Mouse (Mus musculus): ENCODE data around the gene Bloc1s4. TPM values are rescaled to one million over a fixed set of nuclear protein-coding genes. Genes with fewer than 3 reads are reported as not detected.

Gene Bloc1s4
- total and polyA plus RNA-seq, 3 experiments = 20.9 to 23.3 (median 21.2) TPM

DNA sequence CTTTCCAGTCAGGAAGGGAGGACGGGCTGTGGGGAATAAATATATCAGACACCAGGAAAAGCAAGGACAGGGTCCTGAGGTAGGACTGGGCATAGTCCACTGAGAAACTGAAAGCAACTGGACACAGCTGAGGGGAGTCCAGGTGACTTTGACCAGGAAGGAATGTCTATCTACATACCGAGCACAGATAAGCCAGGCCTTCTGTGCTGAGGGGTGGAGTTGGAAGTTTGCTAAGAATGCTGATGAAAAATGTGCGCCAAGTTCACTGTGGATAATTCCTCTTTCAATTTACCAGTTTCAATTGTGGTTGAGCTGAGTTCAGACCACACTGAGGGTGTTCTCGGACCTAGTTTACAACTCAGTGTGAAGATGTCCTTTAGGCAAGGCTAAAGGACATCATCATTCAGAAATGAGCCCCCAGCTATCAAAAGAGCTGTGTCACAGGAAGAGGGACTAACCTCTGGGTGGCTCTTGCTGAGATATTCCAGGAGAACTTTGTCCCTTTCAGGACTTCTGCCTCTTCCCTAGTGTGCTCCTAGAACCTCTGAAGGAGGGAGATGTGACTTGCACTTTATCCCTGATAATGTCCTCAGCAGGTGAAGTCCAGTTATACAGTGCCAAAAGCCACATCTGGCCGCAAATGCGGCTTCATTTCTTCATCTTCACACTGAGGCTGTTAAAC lies 47.4 kb downstream of the Bloc1s4 start:
- H3K27ac ChIP-seq (ENCODE audit: insufficient read depth, low read depth) = no peak overlapping the region
- peaks cover 6 to 59% of the 10 kb centered on the region in 2 experiments for H3K4me1 ChIP-seq (ENCODE audit: control insufficient read depth in 1 of 2, insufficient read depth in 2 of 2)
- H3K36me3 ChIP-seq (replicated peaks in 1 of 2; ENCODE audit: control insufficient read depth in 1 of 2, insufficient read depth in 1 of 2, low read length in 1 of 2) = peaks cover 0 to 2% of the 10 kb centered on the region in 2 experiments
- no peak overlapping the region for H3K9ac ChIP-seq (ENCODE audit: insufficient read depth, low read depth)
- in situ Hi-C loops (cut with MboI; ENCODE audit: low pct_ligation_motif_present, low pct_unique_long_range_greater_than_20kb, low sequenced_read_pairs) (no loop called here), dilution Hi-C loops (cut with MboI; ENCODE audit: extremely low pct_ligation_motif_present, extremely low pct_unique_long_range_greater_than_20kb, low sequenced_read_pairs) (no loop called here)
- H3K79me2 ChIP-seq (replicated peaks; ENCODE audit: control insufficient read depth, extremely low read depth, insufficient read depth, poor library complexity, severe bottlenecking) = no peaks in the 10 kb centered on the region
- no peak for DNase-seq (ENCODE audit: extremely low read depth)
- H3K9me3 ChIP-seq (replicated peaks; ENCODE audit: low read length) = no peaks in the 10 kb centered on the region
- no peak overlapping the region for H3K4me3 ChIP-seq (replicated peaks in 1 of 3; ENCODE audit: low read depth in 2 of 3, low read length in 2 of 3, poor library complexity in 1 of 3)
- TF ChIP-seq UBTF (IDR thresholded peaks at IDR 0.05; ENCODE audit: low read depth, low read length) = no peak
- no peak for TF ChIP-seq MYC (IDR thresholded peaks at IDR 0.05; ENCODE audit: low read depth, low read length)
- no peaks in the 10 kb centered on the region for H3K27me3 ChIP-seq (replicated peaks)
- H3K4me2 ChIP-seq (ENCODE audit: insufficient read depth, low read depth, poor library complexity, severe bottlenecking) = no peak overlapping the region

DNA sequence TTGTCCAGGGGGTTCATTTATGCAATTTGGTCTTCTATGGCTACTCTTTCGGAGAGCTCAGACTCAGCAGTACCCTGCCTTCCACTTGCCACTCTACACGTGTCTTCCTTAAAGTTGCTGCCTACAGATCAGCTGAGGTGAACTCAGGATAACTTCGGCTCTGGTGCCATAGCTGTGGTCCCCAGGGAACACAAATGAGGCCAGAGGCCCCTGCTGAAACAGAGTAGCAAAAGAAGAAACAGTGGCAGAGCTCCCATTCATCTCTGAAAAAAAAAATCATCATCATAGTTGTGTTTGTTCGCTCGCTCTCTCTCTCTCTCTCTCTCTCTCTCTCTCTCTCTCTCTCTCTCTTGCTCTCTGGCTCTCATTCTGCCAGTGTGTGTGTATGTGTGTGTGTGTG lies 49.8 kb downstream of the Bloc1s4 start:
- in situ Hi-C loops (cut with MboI; ENCODE audit: low pct_ligation_motif_present, low pct_unique_long_range_greater_than_20kb, low sequenced_read_pairs) (no loop called here), dilution Hi-C loops (cut with MboI; ENCODE audit: extremely low pct_ligation_motif_present, extremely low pct_unique_long_range_greater_than_20kb, low sequenced_read_pairs) (no loop called here)
- H3K4me1 ChIP-seq (ENCODE audit: control insufficient read depth in 1 of 2, insufficient read depth in 2 of 2) = peaks cover 8 to 43% of the 10 kb centered on the region in 2 experiments
- no peak overlapping the region for H3K4me3 ChIP-seq (replicated peaks in 1 of 3; ENCODE audit: low read depth in 2 of 3, low read length in 2 of 3, poor library complexity in 1 of 3)
- H3K27me3 ChIP-seq (replicated peaks) = no peaks in the 10 kb centered on the region
- H3K36me3 ChIP-seq (replicated peaks in 1 of 2; ENCODE audit: control insufficient read depth in 1 of 2, insufficient read depth in 1 of 2, low read length in 1 of 2) = no peaks in the 10 kb centered on the region
- TF ChIP-seq UBTF (IDR thresholded peaks at IDR 0.05; ENCODE audit: low read depth, low read length) (no peak), ZNF384 (IDR thresholded peaks at IDR 0.05; ENCODE audit: low read depth, low read length) (peak; percentile 50), BHLHE40 (IDR thresholded peaks at IDR 0.05; ENCODE audit: low read depth, low read length) (0 out of 2 replicates have a peak, but pooled peaks have one; percentile 39)
- peak overlapping the region; percentile 41; the same call in 1 of the 2 replicates for H3K4me2 ChIP-seq (ENCODE audit: insufficient read depth, low read depth, poor library complexity, severe bottlenecking)
- H3K79me2 ChIP-seq (replicated peaks; ENCODE audit: control insufficient read depth, extremely low read depth, insufficient read depth, poor library complexity, severe bottlenecking) = peaks cover 9% of the 10 kb centered on the region
- H3K9ac ChIP-seq (ENCODE audit: insufficient read depth, low read depth) = 0 out of 2 replicates have a peak overlapping the region, but pooled peaks have one; percentile 29
- no peak for DNase-seq (ENCODE audit: extremely low read depth)
- H3K27ac ChIP-seq (ENCODE audit: insufficient read depth, low read depth) = no peak overlapping the region
- H3K9me3 ChIP-seq (replicated peaks; ENCODE audit: low read length) = no peaks in the 10 kb centered on the region

DNA sequence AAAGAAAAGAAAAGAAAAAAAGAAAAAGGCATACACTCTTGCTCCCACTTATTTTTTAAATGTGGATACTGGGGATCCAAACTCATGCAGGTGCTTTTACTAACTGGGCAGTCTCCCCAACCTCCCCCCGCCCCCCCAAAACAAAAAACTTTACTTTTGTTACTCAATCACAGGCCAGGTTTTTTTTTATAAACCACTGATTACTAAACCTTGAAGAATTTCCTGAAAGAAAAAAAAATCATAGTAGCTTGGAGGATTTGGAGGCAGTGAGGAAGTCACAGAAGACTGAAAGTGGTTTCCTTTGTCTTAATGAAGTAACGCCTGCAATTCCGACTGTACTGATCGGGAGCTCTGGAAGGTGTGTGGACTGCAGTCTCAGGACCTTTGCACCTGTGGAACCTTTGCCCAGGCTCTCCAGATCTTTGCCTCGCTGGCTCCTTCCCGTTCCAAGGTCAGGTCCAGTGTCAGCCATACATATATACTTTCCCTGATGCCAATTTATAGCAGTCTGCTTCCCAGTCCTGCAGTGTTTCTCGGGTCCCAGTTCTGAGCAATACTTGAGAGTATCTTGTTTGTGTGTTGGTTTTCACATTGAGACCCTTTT lies 50.3 kb downstream of the Bloc1s4 start:
- Histone ChIP-seq H3K79me2 (replicated peaks; ENCODE audit: control insufficient read depth, extremely low read depth, insufficient read depth, poor library complexity, severe bottlenecking) (peaks cover 14% of the 10 kb centered on the region), H3K4me2 (ENCODE audit: insufficient read depth, low read depth, poor library complexity, severe bottlenecking) (no peak overlapping the region), H3K27me3 (replicated peaks) (no peaks in the 10 kb centered on the region), H3K4me1 (ENCODE audit: control insufficient read depth in 1 of 2, insufficient read depth in 2 of 2) (peaks cover 11 to 48% of the 10 kb centered on the region in 2 experiments), H3K27ac (ENCODE audit: insufficient read depth, low read depth) (no peak overlapping the region), H3K36me3 (replicated peaks in 1 of 2; ENCODE audit: control insufficient read depth in 1 of 2, insufficient read depth in 1 of 2, low read length in 1 of 2) (peaks cover 0 to 5% of the 10 kb centered on the region in 2 experiments), H3K4me3 (replicated peaks in 1 of 3; ENCODE audit: low read depth in 2 of 3, low read length in 2 of 3, poor library complexity in 1 of 3) (no peak overlapping the region), H3K9ac (ENCODE audit: insufficient read depth, low read depth) (no peak overlapping the region), H3K9me3 (replicated peaks; ENCODE audit: low read length) (no peaks in the 10 kb centered on the region)
- in situ Hi-C loops (cut with MboI; ENCODE audit: low pct_ligation_motif_present, low pct_unique_long_range_greater_than_20kb, low sequenced_read_pairs) = no loop called here
- no peak for DNase-seq (ENCODE audit: extremely low read depth)
- TF ChIP-seq TCF12 (IDR thresholded peaks at IDR 0.05; ENCODE audit: low read depth, low read length) (no peak), PAX5 (IDR thresholded peaks at IDR 0.05; ENCODE audit: low read length) (no peak), BHLHE40 (IDR thresholded peaks at IDR 0.05; ENCODE audit: low read depth, low read length) (no peak), MAZ (IDR thresholded peaks at IDR 0.05; ENCODE audit: low read depth, low read length) (no peak), CTCF (conservative IDR thresholded peaks at IDR 0.05 in 1 of 2, IDR thresholded peaks at IDR 0.05 in 1 of 2; ENCODE audit: low read depth in 2 of 2, low read length in 2 of 2) (no peak), USF1 (IDR thresholded peaks at IDR 0.05; ENCODE audit: low read depth, low read length) (no peak), MYC (IDR thresholded peaks at IDR 0.05; ENCODE audit: low read depth, low read length) (no peak)
- dilution Hi-C loops (cut with MboI; ENCODE audit: extremely low pct_ligation_motif_present, extremely low pct_unique_long_range_greater_than_20kb, low sequenced_read_pairs) = no loop called here

Other genes with a start within 250 kb of the Bloc1s4 start
- gene Tbc1d14, start 155.4 kb downstream of the Bloc1s4 start, total RNA-seq (2012; rRNA removed) = 8.5 and 10.1 TPM in 2 replicates
- gene Tbc1d14, start 155.4 kb downstream of the Bloc1s4 start, total RNA-seq (2014; rRNA removed) = 4.4 and 5.7 TPM in 2 replicates
- 24.4 and 29.1 TPM in 2 replicates for gene Tbc1d14, start 155.4 kb downstream of the Bloc1s4 start, polyA plus RNA-seq (2012; ENCODE audit: insufficient read length, low read depth)
- 13.6 and 13.7 TPM in 2 replicates for gene D5Ertd579e, start 52.6 kb downstream of the Bloc1s4 start, total RNA-seq (2012; rRNA removed)
- gene D5Ertd579e, start 52.6 kb downstream of the Bloc1s4 start, total RNA-seq (2014; rRNA removed) = 21.6 and 22.9 TPM in 2 replicates
- 23.7 and 29.4 TPM in 2 replicates for gene D5Ertd579e, start 52.6 kb downstream of the Bloc1s4 start, polyA plus RNA-seq (2012; ENCODE audit: insufficient read length, low read depth)
- gene Mrfap1, start 48.1 kb upstream of the Bloc1s4 start, total RNA-seq (2012; rRNA removed) = 211 and 234 TPM in 2 replicates
- 307 and 312 TPM in 2 replicates for gene Mrfap1, start 48.1 kb upstream of the Bloc1s4 start, total RNA-seq (2014; rRNA removed)
- gene Mrfap1, start 48.1 kb upstream of the Bloc1s4 start, polyA plus RNA-seq (2012; ENCODE audit: insufficient read length, low read depth) = 317 and 357 TPM in 2 replicates
- 17.2 and 29.9 TPM in 2 replicates for gene Man2b2, start 82.0 kb upstream of the Bloc1s4 start, total RNA-seq (2012; rRNA removed)
- gene Man2b2, start 82.0 kb upstream of the Bloc1s4 start, total RNA-seq (2014; rRNA removed) = 9.1 and 11.9 TPM in 2 replicates
- gene Man2b2, start 82.0 kb upstream of the Bloc1s4 start, polyA plus RNA-seq (2012; ENCODE audit: insufficient read length, low read depth) = 34.5 and 39.4 TPM in 2 replicates
- 0.13 and 0.21 TPM in 2 replicates for gene Ppp2r2c, start 119.9 kb upstream of the Bloc1s4 start, total RNA-seq (2012; rRNA removed)
- not detected in 2 replicates for gene Ppp2r2c, start 119.9 kb upstream of the Bloc1s4 start, total RNA-seq (2014; rRNA removed)
- gene Ppp2r2c, start 119.9 kb upstream of the Bloc1s4 start, polyA plus RNA-seq (2012; ENCODE audit: insufficient read length, low read depth) = 0.07 TPM in 1 of 2 replicates, not detected in the other
- gene Wfs1, start 240.6 kb upstream of the Bloc1s4 start, total RNA-seq (2012; rRNA removed) = 2.3 and 2.5 TPM in 2 replicates
- gene Wfs1, start 240.6 kb upstream of the Bloc1s4 start, total RNA-seq (2014; rRNA removed) = 0.43 and 0.56 TPM in 2 replicates
- 1.4 and 1.8 TPM in 2 replicates for gene Wfs1, start 240.6 kb upstream of the Bloc1s4 start, polyA plus RNA-seq (2012; ENCODE audit: insufficient read length, low read depth)